Mouse (Mus musculus) CD4-positive, CD25-positive, alpha-beta regulatory T cell (primary cell): Measurements from ENCODE around the gene Olfr1391. TPM values are rescaled to one million over a fixed set of nuclear protein-coding genes. Genes with fewer than 3 reads are reported as not detected.

ENCODE experiments used
- polyA plus RNA-seq: library from polyadenylated mRNA; unstranded; fragments of 100-300 nt; shearing (Covaris generic); gene quantifications from one replicate; pipeline ENCODE4 v1.2.1, GENCODE M21; 2017

Olfr1391 gene
- not detected for polyA plus RNA-seq

DNA sequence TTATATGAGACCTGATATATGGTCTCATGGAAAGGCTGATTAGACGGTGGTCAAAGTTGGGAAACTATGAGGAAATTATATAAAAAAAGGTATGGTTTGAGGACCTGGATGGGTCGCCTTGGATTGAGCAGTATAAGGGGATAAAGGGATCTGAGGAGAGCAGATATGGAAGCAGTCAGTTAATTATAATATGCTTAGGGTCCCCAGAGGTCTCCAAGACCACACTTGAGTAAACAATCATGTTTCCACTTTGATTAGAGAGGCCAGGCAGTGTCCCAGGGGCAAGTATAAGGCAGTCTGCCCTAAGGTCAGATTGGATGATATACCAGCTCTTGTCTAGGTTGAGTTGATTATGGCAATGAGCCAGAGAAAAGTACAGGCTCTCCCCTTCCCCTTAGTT lies at the start of gene Olfr1391:
Gene Olfr1391, plus strand, starts transcription at position 301 of the 400 bp plus-strand sequence.

GRCm38 (mm10) chr11:49278222-49278621 lies 44.3 kb upstream of the Olfr1391 start, which contains the start of gene Olfr1393:
Olfr1393 (plus strand) TSS chr11:49278304.

DNA sequence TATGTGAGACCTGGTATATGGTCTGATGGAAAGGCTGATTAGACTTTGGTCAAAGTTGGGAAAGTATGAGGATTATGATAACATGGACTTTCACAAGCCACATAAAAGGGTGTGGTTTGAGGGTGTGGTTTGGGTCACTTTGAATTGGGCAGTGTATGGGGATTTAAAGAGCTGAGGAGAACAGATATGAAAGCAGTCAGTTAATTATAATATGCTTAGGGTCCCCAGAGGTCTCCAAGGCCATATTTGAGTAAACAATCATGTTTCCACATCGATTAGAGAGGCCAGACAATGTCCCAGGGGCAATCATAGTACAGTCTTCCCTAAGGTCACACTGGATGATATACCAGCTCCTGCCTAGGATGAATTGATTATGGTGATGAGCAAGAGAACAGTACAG lies 37.6 kb upstream of the Olfr1391 start, which contains the start of gene Olfr1392:
Gene Olfr1392, plus strand, starts transcription at position 301 of the 400 bp plus-strand sequence.

GRCm38 (mm10) chr11:49304441-49304840 lies 18.1 kb upstream of the Olfr1391 start, which contains the start of gene Olfr10:
Olfr10 (plus strand) TSS chr11:49304741.

GRCm38 (mm10) chr11:49334888-49335287 lies 12.3 kb downstream of the Olfr1391 start, which contains the start of gene Olfr1390:
Olfr1390 (plus strand) TSS chr11:49335188.

Other genes starting within 250 kb of the Olfr1391 start
- 436 TPM for gene Ifi47, start 246.2 kb upstream of the Olfr1391 start, polyA plus RNA-seq
- gene Olfr1396, start 207.9 kb upstream of the Olfr1391 start, polyA plus RNA-seq = not detected
- not detected for gene Olfr1395, start 180.5 kb upstream of the Olfr1391 start, polyA plus RNA-seq
- gene Olfr1394, start 168.4 kb upstream of the Olfr1391 start, polyA plus RNA-seq = not detected
- gene Btnl9, start 135.6 kb upstream of the Olfr1391 start, polyA plus RNA-seq = not detected
- 59.5 TPM for gene Zfp62, start 119.5 kb upstream of the Olfr1391 start, polyA plus RNA-seq
- gene Mgat1, start 78.6 kb upstream of the Olfr1391 start, polyA plus RNA-seq = 95.9 TPM
- gene Olfr1393, start 44.4 kb upstream of the Olfr1391 start, polyA plus RNA-seq = 0.08 TPM
- gene Olfr1392, start 37.5 kb upstream of the Olfr1391 start, polyA plus RNA-seq = not detected
- gene Olfr10, start 18.0 kb upstream of the Olfr1391 start, polyA plus RNA-seq = not detected
- gene Olfr1390, start 12.4 kb downstream of the Olfr1391 start, polyA plus RNA-seq = not detected
- not detected for gene Olfr1389, start 100.3 kb downstream of the Olfr1391 start, polyA plus RNA-seq
- gene Olfr1388, start 113.9 kb downstream of the Olfr1391 start, polyA plus RNA-seq = 0.06 TPM
- gene Olfr1387, start 132.6 kb downstream of the Olfr1391 start, polyA plus RNA-seq = not detected
- gene Olfr1386, start 142.3 kb downstream of the Olfr1391 start, polyA plus RNA-seq = not detected
- 0.05 TPM for gene Olfr1385, start 166.3 kb downstream of the Olfr1391 start, polyA plus RNA-seq
- not detected for gene Olfr1384, start 184.0 kb downstream of the Olfr1391 start, polyA plus RNA-seq
- not detected for gene Olfr1383, start 196.9 kb downstream of the Olfr1391 start, polyA plus RNA-seq
- not detected for gene Olfr1382, start 205.5 kb downstream of the Olfr1391 start, polyA plus RNA-seq
- gene Olfr1381, start 220.7 kb downstream of the Olfr1391 start, polyA plus RNA-seq = not detected
- not detected for gene Olfr1380, start 234.1 kb downstream of the Olfr1391 start, polyA plus RNA-seq